Mouse (Mus musculus) CH12.LX (cell line): ENCODE measurements at regions not wholly inside any gene's neighbourhood (a gene's known extent, or its start where the extent isn't known, plus 50 kb on each side); places are given as distances from the start of the nearest gene placed in this dataset.

Experiments used
- DNase-seq: peaks from one replicate; pipeline ENCODE4 v3.0.0-alpha.2; 2013; ENCODE audit errors: extremely low read depth
- H3K27ac ChIP-seq: 2 replicates; pipeline ENCODE4 v1.5.1; 2012; ENCODE audit warnings: low read depth, mild to moderate bottlenecking, control low read depth, moderate library complexity; ENCODE audit not compliant: insufficient read depth
- H3K27me3 ChIP-seq: replicated peaks from 2 replicates; pipeline ENCODE3; 2012; ENCODE audit warnings: inconsistent platforms
- H3K36me3 ChIP-seq, 2 experiments: replicated peaks in 1 of 2; 2 replicates each; pipeline versions ENCODE3 to v1.6.1; 2012; ENCODE audit warnings: inconsistent platforms in 1 of 2, low read length in 1 of 2, mild to moderate bottlenecking in 1 of 2, mixed read lengths in 1 of 2, moderate library complexity in 1 of 2; ENCODE audit not compliant: control insufficient read depth in 1 of 2, insufficient read depth in 1 of 2
- H3K4me1 ChIP-seq, 2 experiments: 2 replicates each; pipeline ENCODE4 v1.6.1; 2012; ENCODE audit warnings: inconsistent platforms in 1 of 2, moderate library complexity in 1 of 2; ENCODE audit not compliant: insufficient read depth in 2 of 2, control insufficient read depth in 1 of 2
- H3K4me2 ChIP-seq: 2 replicates; pipeline ENCODE4 v1.6.1; 2012; ENCODE audit warnings: low read depth, mild to moderate bottlenecking, control low read depth; ENCODE audit not compliant: poor library complexity, insufficient read depth, severe bottlenecking
- H3K4me3 ChIP-seq, 3 experiments: fragments of 150-350 bp in 1 of 3; sonication (generic) in 1 of 3; replicated peaks in 1 of 3; 2 replicates each; pipeline versions ENCODE3 to v1.5.1; 2011 to 2012; ENCODE audit warnings: low read depth in 2 of 3, low read length in 2 of 3, mild to moderate bottlenecking in 2 of 3, moderate library complexity in 2 of 3, control low read depth in 1 of 3, improper control_type of control experiment in 1 of 3, inconsistent platforms in 1 of 3, mixed read lengths in 1 of 3; ENCODE audit not compliant: poor library complexity in 1 of 3
- H3K79me2 ChIP-seq: replicated peaks from 2 replicates; pipeline ENCODE4 v1.6.1; 2012; ENCODE audit warnings: mild to moderate bottlenecking, moderate library complexity; ENCODE audit not compliant: control insufficient read depth, poor library complexity, insufficient read depth, severe bottlenecking; ENCODE audit errors: extremely low read depth
- H3K9ac ChIP-seq: 2 replicates; pipeline ENCODE4 v1.6.1; 2012; ENCODE audit warnings: low read depth, mild to moderate bottlenecking, control low read depth, moderate library complexity; ENCODE audit not compliant: insufficient read depth
- H3K9me3 ChIP-seq: replicated peaks from 2 replicates; pipeline ENCODE3; 2012; ENCODE audit warnings: low read length, inconsistent platforms, mixed read lengths
- CHD1 ChIP-seq: IDR thresholded peaks from 2 replicates; pipeline ENCODE4 v1.6.1; 2012; ENCODE audit warnings: low read depth, low read length, improper control_type of control experiment, inconsistent platforms
- CHD2 ChIP-seq: IDR thresholded peaks from 2 replicates; pipeline ENCODE4 v1.6.1; 2011; ENCODE audit warnings: low read length, improper control_type of control experiment
- E2F4 ChIP-seq: IDR thresholded peaks from 2 replicates; pipeline ENCODE4 v1.6.1; 2011; ENCODE audit warnings: low read depth, low read length, improper control_type of control experiment; ENCODE audit not compliant: insufficient replicate concordance
- ELF1 ChIP-seq: IDR thresholded peaks from 2 replicates; pipeline ENCODE4 v1.6.1; 2014; ENCODE audit warnings: low read depth, mild to moderate bottlenecking, inconsistent platforms, low read length, improper control_type of control experiment
- EP300 ChIP-seq: IDR thresholded peaks from 2 replicates; pipeline ENCODE4 v1.6.1; 2011; ENCODE audit warnings: low read length, improper control_type of control experiment
- GABPA ChIP-seq: IDR thresholded peaks from 2 replicates; pipeline ENCODE4 v1.6.1; 2012; ENCODE audit warnings: low read depth, low read length, improper control_type of control experiment, inconsistent platforms; ENCODE audit not compliant: insufficient replicate concordance
- HCFC1 ChIP-seq: IDR thresholded peaks from 2 replicates; pipeline ENCODE4 v1.6.1; 2012; ENCODE audit warnings: low read depth, mild to moderate bottlenecking, inconsistent platforms, low read length, improper control_type of control experiment
- IRF4 ChIP-seq: IDR thresholded peaks from 2 replicates; pipeline ENCODE4 v1.6.1; 2014; ENCODE audit warnings: low read depth, mild to moderate bottlenecking, inconsistent platforms, low read length, improper control_type of control experiment
- JUND ChIP-seq: conservative IDR thresholded peaks from 2 replicates; pipeline ENCODE4 v1.6.1; 2011; ENCODE audit warnings: low read depth, low read length, improper control_type of control experiment
- KAT2A ChIP-seq: IDR thresholded peaks from 2 replicates; pipeline ENCODE4 v1.6.1; 2012; ENCODE audit warnings: low read length, improper control_type of control experiment, inconsistent platforms; ENCODE audit not compliant: insufficient replicate concordance
- MAFK ChIP-seq: IDR thresholded peaks from 2 replicates; pipeline ENCODE4 v1.6.1; 2011; ENCODE audit warnings: low read length, improper control_type of control experiment; ENCODE audit not compliant: insufficient replicate concordance
- MAX ChIP-seq: IDR thresholded peaks from 2 replicates; pipeline ENCODE4 v1.6.1; 2011; ENCODE audit warnings: low read length, improper control_type of control experiment
- MAZ ChIP-seq: IDR thresholded peaks from 2 replicates; pipeline ENCODE4 v1.6.1; 2012; ENCODE audit warnings: low read depth, mild to moderate bottlenecking, inconsistent platforms, low read length, improper control_type of control experiment, moderate library complexity
- MEF2A ChIP-seq: IDR thresholded peaks from 2 replicates; pipeline ENCODE4 v1.6.1; 2014; ENCODE audit warnings: low read depth, mild to moderate bottlenecking, inconsistent platforms, low read length, improper control_type of control experiment, borderline replicate concordance
- NELFE ChIP-seq: IDR thresholded peaks from 2 replicates; pipeline ENCODE4 v1.6.1; 2011; ENCODE audit warnings: low read depth, low read length, improper control_type of control experiment
- POLR2AphosphoS2 ChIP-seq: IDR thresholded peaks from 2 replicates; pipeline ENCODE4 v1.6.1; 2011; ENCODE audit warnings: low read depth, low read length, improper control_type of control experiment
- RCOR1 ChIP-seq: conservative IDR thresholded peaks from 2 replicates; pipeline ENCODE4 v1.6.1; 2012; ENCODE audit warnings: low read depth, mild to moderate bottlenecking, inconsistent platforms, low read length, improper control_type of control experiment
- SIN3A ChIP-seq: IDR thresholded peaks from 2 replicates; pipeline ENCODE4 v1.6.1; 2012; ENCODE audit warnings: low read length, improper control_type of control experiment, inconsistent platforms
- SMC3 ChIP-seq: IDR thresholded peaks from 2 replicates; pipeline ENCODE4 v1.6.1; 2011; ENCODE audit warnings: low read depth, low read length, improper control_type of control experiment
- TBP ChIP-seq: conservative IDR thresholded peaks from 2 replicates; pipeline ENCODE4 v1.6.1; 2011; ENCODE audit warnings: low read depth, low read length, improper control_type of control experiment
- UBTF ChIP-seq: IDR thresholded peaks from 2 replicates; pipeline ENCODE4 v1.6.1; 2012; ENCODE audit warnings: low read depth, mild to moderate bottlenecking, inconsistent platforms, low read length, improper control_type of control experiment, moderate library complexity
- USF1 ChIP-seq: IDR thresholded peaks from 2 replicates; pipeline ENCODE4 v1.6.1; 2014; ENCODE audit warnings: low read depth, mild to moderate bottlenecking, inconsistent platforms, low read length, improper control_type of control experiment
- ZKSCAN1 ChIP-seq: IDR thresholded peaks from 2 replicates; pipeline ENCODE4 v1.6.1; 2012; ENCODE audit warnings: low read depth, inconsistent platforms, low read length, improper control_type of control experiment, borderline replicate concordance
- ZMIZ1 ChIP-seq: IDR thresholded peaks from 2 replicates; pipeline ENCODE4 v1.6.1; 2012; ENCODE audit warnings: low read depth, mild to moderate bottlenecking, inconsistent platforms, low read length, improper control_type of control experiment
- ZNF384 ChIP-seq: IDR thresholded peaks from 2 replicates; pipeline ENCODE4 v1.6.1; 2012; ENCODE audit warnings: low read depth, low read length, improper control_type of control experiment, inconsistent platforms
- dilution Hi-C: fragments of 300-500 bp; cut with MboI; formaldehyde crosslinking; loops from 2 replicates; pipeline ENCODE4 v1.14.3; 2020; ENCODE audit warnings: low sequenced_read_pairs; ENCODE audit not compliant: extremely low pct_unique_long_range_greater_than_20kb, extremely low pct_ligation_motif_present
- in situ Hi-C: fragments of 300-500 bp; cut with MboI; formaldehyde crosslinking; loops from 3 replicates; pipeline ENCODE4 v1.14.3; 2019; ENCODE audit warnings: low sequenced_read_pairs, low pct_ligation_motif_present, low pct_unique_long_range_greater_than_20kb, mixed read lengths

DNA sequence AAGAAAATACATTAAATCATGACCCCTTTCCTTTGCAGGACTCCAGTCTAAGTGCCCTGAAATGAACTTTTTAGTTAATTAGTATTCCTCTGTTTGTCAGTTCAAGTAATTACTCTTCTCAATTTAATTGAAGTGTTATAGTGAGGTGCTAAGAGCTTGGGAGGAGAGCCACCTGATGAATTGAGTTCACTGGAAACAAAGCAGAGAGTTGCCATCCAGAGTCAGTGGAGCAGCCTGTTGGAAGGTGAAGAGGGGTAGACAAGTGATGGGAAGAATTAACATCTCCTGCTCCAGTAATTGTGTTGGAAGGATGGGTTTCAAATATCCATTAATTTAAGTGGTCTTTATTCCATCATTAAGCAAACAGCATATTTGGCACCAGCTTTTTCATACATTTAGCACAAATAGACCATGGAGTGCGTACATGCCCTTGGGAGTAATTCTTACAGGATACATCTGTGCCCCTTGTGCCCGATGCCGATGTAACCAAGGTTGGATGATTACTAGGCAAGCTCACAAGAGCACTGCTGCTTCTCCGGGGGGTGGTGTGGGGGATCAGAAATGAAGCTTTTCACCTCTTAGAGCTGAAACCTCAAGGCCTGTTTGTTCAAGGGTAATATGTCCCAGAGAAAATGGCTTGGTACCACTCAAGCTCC, 739.3 kb downstream of the Galc start:
- in situ Hi-C loops = no loop called here
- TF ChIP-seq GABPA (no peak), NELFE (no peak), SIN3A (no peak), RCOR1 (no peak), UBTF (no peak), E2F4 (no peak), MAFK (no peak), MAZ (no peak), ZMIZ1 (no peak), ZKSCAN1 (no peak), MAX (no peak), ELF1 (no peak), KAT2A (no peak), POLR2AphosphoS2 (no peak), SMC3 (no peak), USF1 (no peak), EP300 (no peak), CHD1 (no peak)

DNA sequence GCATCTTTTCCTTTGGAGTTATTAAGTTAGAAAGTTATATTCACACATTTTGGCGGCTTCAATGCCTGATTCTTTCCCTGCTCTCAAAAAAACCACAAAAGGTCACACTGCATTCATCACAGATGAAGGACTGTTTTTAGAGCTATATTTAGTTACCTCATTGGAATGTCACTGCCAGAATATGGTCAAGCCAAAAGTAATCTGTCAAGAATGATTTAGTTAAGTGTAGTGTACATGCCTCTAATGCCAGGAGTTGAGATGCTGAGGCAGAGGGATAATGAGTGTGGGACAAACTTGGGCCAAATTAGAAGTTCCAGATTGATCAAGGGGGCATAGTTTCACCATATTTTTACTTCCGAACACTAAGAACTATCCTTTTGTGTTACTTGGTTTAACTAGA, 741.7 kb downstream of the Galc start:
- dilution Hi-C loops = no loop called here

More for the DNA sequence above, 739.3 kb downstream of the Galc start:
- dilution Hi-C loops = no loop called here
- Histone ChIP-seq H3K9me3 (peaks cover 2% of the 10 kb centered on the region), H3K4me3 (no peak overlapping the region), H3K4me1 (no peaks in the 10 kb centered on the region), H3K9ac (no peak overlapping the region), H3K27me3 (no peaks in the 10 kb centered on the region), H3K36me3 (no peaks in the 10 kb centered on the region), H3K27ac (no peak overlapping the region), H3K79me2 (no peaks in the 10 kb centered on the region), H3K4me2 (no peak overlapping the region)
- DNase-seq = no peak

More for the DNA sequence above, 741.7 kb downstream of the Galc start:
- in situ Hi-C loops = no loop called here
- Histone ChIP-seq H3K36me3 (no peaks in the 10 kb centered on the region), H3K9ac (no peak overlapping the region), H3K4me2 (no peak overlapping the region), H3K4me1 (no peaks in the 10 kb centered on the region), H3K9me3 (no peaks in the 10 kb centered on the region), H3K27ac (no peak overlapping the region), H3K79me2 (no peaks in the 10 kb centered on the region), H3K4me3 (no peak overlapping the region), H3K27me3 (no peaks in the 10 kb centered on the region)
- no peak for TF ChIP-seq ELF1
- no peak for TF ChIP-seq TBP
- no peak for TF ChIP-seq RCOR1
- no peak for TF ChIP-seq CHD2
- TF ChIP-seq HCFC1 = no peak
- no peak for TF ChIP-seq JUND
- no peak for TF ChIP-seq NELFE
- no peak for TF ChIP-seq E2F4
- TF ChIP-seq IRF4 = no peak
- no peak for TF ChIP-seq MEF2A
- TF ChIP-seq MAX = no peak
- TF ChIP-seq POLR2AphosphoS2 = no peak
- no peak for TF ChIP-seq SMC3
- TF ChIP-seq ZNF384 = no peak
- DNase-seq = no peak
